Mouse (Mus musculus) CH12.LX (cell line): Measurements from ENCODE around the gene Slc15a1.

Source experiments
- CHD2 ChIP-seq: IDR thresholded peaks from 2 replicates; pipeline ENCODE4 v1.6.1; 2011; ENCODE audit warnings: low read length, improper control_type of control experiment
- ETS1 ChIP-seq: conservative IDR thresholded peaks from 2 replicates; pipeline ENCODE4 v1.6.1; 2012; ENCODE audit warnings: low read depth, mild to moderate bottlenecking, inconsistent platforms, low read length, improper control_type of control experiment, moderate library complexity
- POLR2A ChIP-seq: IDR thresholded peaks from 2 replicates; pipeline ENCODE4 v1.6.1; 2011; ENCODE audit warnings: low read depth, mild to moderate bottlenecking, improper control_type of control experiment, low read length

GRCm38 (mm10) chr14:121505485-121505860, 421 bp upstream of the Slc15a1 start:
- TF ChIP-seq ETS1 (no peak), POLR2A (no peak), CHD2 (no peak)
